Mouse (Mus musculus): ENCODE data around the gene Hk1.
A peak's percentile ranks its signal among the peaks of the same experiment; 100 is the strongest.
"Not testable (repeated sequence)": the region's sequence is repeated elsewhere in the genome, so short reads cannot be mapped to it uniquely, and the experiment has no call there.

The Hk1 gene

GRCm38 (mm10) chr10:62340991-62341390 is 38.7 kb downstream of the Hk1 start:
- DNase-seq (ENCODE audit: low spot score): no peak

- DNase-seq (ENCODE audit: low spot score): peak; percentile 96
Measured at GRCm38 (mm10) chr10:62340095-62340731, 39.5 kb downstream of the Hk1 start.

GRCm38 (mm10) chr10:62339211-62340094 is 40.3 kb downstream of the Hk1 start:
- no peak for DNase-seq (ENCODE audit: low spot score)

- DNase-seq (ENCODE audit: low spot score): no peak
Measured at GRCm38 (mm10) chr10:62338626-62339025, 41.1 kb downstream of the Hk1 start.

GRCm38 (mm10) chr10:62338176-62338575 is 41.5 kb downstream of the Hk1 start:
- no peak for DNase-seq (ENCODE audit: low spot score)

GRCm38 (mm10) chr10:62336601-62337578 is 42.8 kb downstream of the Hk1 start:
- DNase-seq (ENCODE audit: low spot score): peak; percentile 28

- peak; percentile 55 for DNase-seq (ENCODE audit: low spot score)
Measured at GRCm38 (mm10) chr10:62335423-62335776, 44.3 kb downstream of the Hk1 start.

- DNase-seq (ENCODE audit: low spot score): no peak
Measured at GRCm38 (mm10) chr10:62334686-62335422, 44.9 kb downstream of the Hk1 start.

- DNase-seq (ENCODE audit: low spot score): no peak
Measured at GRCm38 (mm10) chr10:62333269-62333668, 46.4 kb downstream of the Hk1 start.

- peak; percentile 20 for DNase-seq (ENCODE audit: low spot score)
Measured at GRCm38 (mm10) chr10:62332514-62332913, 47.2 kb downstream of the Hk1 start.

GRCm38 (mm10) chr10:62331771-62332170 is 47.9 kb downstream of the Hk1 start:
- DNase-seq (ENCODE audit: low spot score): no peak

GRCm38 (mm10) chr10:62331296-62331695 is 48.4 kb downstream of the Hk1 start:
- no peak for DNase-seq (ENCODE audit: low spot score)

GRCm38 (mm10) chr10:62329846-62330245 is 49.9 kb downstream of the Hk1 start:
- DNase-seq (ENCODE audit: low spot score): no peak

GRCm38 (mm10) chr10:62328886-62329412 is 50.8 kb downstream of the Hk1 start:
- no peak for DNase-seq (ENCODE audit: low spot score)

GRCm38 (mm10) chr10:62327572-62328317 is 52.0 kb downstream of the Hk1 start:
- DNase-seq (ENCODE audit: low spot score): peak; percentile 42

- no peak for DNase-seq (ENCODE audit: low spot score)
Measured at GRCm38 (mm10) chr10:62326818-62327571, 52.7 kb downstream of the Hk1 start.

GRCm38 (mm10) chr10:62326002-62326401 is 53.7 kb downstream of the Hk1 start:
- DNase-seq (ENCODE audit: low spot score): no peak

- DNase-seq (ENCODE audit: low spot score): not testable (repeated sequence)
Measured at GRCm38 (mm10) chr10:62322821-62323220, 56.9 kb downstream of the Hk1 start.

- DNase-seq (ENCODE audit: low spot score): no peak
Measured at GRCm38 (mm10) chr10:62321457-62321856, 58.3 kb downstream of the Hk1 start.
